Mouse (Mus musculus) G1E (cell line): ENCODE measurements around the gene Akap9.

Experiments
- CTCF ChIP-seq: IDR thresholded peaks from 2 replicates; pipeline ENCODE4 v1.5.1; 2012; ENCODE audit warnings: low read depth, low read length, inconsistent platforms, mixed read lengths
- GATA1 ChIP-seq: IDR thresholded peaks from 2 replicates; pipeline ENCODE4 v1.6.1; 2012; ENCODE audit warnings: borderline replicate concordance, low read length, inconsistent platforms, mixed read lengths
- TAL1 ChIP-seq: conservative IDR thresholded peaks from 2 replicates; pipeline ENCODE4 v1.6.1; 2012; ENCODE audit warnings: low read depth, low read length, inconsistent platforms, mixed read lengths

GRCm38 (mm10) chr5:3941240-3941639 is 13.4 kb downstream of the Akap9 start:
- no peak for TF ChIP-seq TAL1
- no peak for TF ChIP-seq CTCF
- TF ChIP-seq GATA1 = no peak
